Mouse (Mus musculus) inflammation-experienced regulatory T-cells, adult 6 months (primary cell): ENCODE data around the gene Bmp7. TPM values are rescaled to one million over a fixed set of nuclear protein-coding genes. Genes with fewer than 3 reads are reported as not detected.

ENCODE experiments used
- ATAC-seq: one replicate; pipeline ENCODE4 v1.8.0; 2017
- polyA plus RNA-seq, 3 experiments: library from polyadenylated mRNA; unstranded; fragments of 100-300 nt; shearing (Covaris generic); gene quantifications; one replicate each; pipeline ENCODE4 v1.2.1; 2017

Bmp7 gene
- polyA plus RNA-seq: 10 to 100 TPM in 2 of 3 experiments, 1 to 10 TPM in 1; 5.9 to 16.6 (median 14.8) TPM

GRCm38 (mm10) chr2:172940003-172940798 is at the start of gene Bmp7:
Gene Bmp7, minus strand, starts transcription at chr2:172940321.
- ATAC-seq: peak; percentile 63

- ATAC-seq: no peak
Measured at GRCm38 (mm10) chr2:172982776-172983561, 42.8 kb upstream of the Bmp7 start.

GRCm38 (mm10) chr2:172979666-172980345 is 39.7 kb upstream of the Bmp7 start:
- ATAC-seq: no peak

- peak; percentile 27 for ATAC-seq
Measured at GRCm38 (mm10) chr2:172978131-172978633, 38.1 kb upstream of the Bmp7 start.

- ATAC-seq: peak; percentile 78
Measured at GRCm38 (mm10) chr2:172977409-172978130, 37.4 kb upstream of the Bmp7 start, which contains the start of gene Spo11. Gene Spo11, plus strand, starts transcription at chr2:172977700.

GRCm38 (mm10) chr2:172976661-172977238 is 36.6 kb upstream of the Bmp7 start:
- ATAC-seq: peak; percentile 39

GRCm38 (mm10) chr2:172975159-172975558 is 35.0 kb upstream of the Bmp7 start:
- ATAC-seq: no peak

- no peak for ATAC-seq
Measured at GRCm38 (mm10) chr2:172974701-172975100, 34.6 kb upstream of the Bmp7 start.

- ATAC-seq: no peak
Measured at GRCm38 (mm10) chr2:172973806-172974565, 33.9 kb upstream of the Bmp7 start.

GRCm38 (mm10) chr2:172971865-172972264 is 31.7 kb upstream of the Bmp7 start:
- no peak for ATAC-seq

- peak; percentile 93 for ATAC-seq
Measured at GRCm38 (mm10) chr2:172966480-172966879, 26.4 kb upstream of the Bmp7 start.

- no peak for ATAC-seq
Measured at GRCm38 (mm10) chr2:172965249-172965648, 25.1 kb upstream of the Bmp7 start.

GRCm38 (mm10) chr2:172961211-172961610 is 21.1 kb upstream of the Bmp7 start:
- ATAC-seq: no peak

- no peak for ATAC-seq
Measured at GRCm38 (mm10) chr2:172960350-172960749, 20.2 kb upstream of the Bmp7 start.

GRCm38 (mm10) chr2:172959006-172959768 is 19.1 kb upstream of the Bmp7 start:
- no peak for ATAC-seq

GRCm38 (mm10) chr2:172958579-172958978 is 18.5 kb upstream of the Bmp7 start:
- ATAC-seq: no peak

GRCm38 (mm10) chr2:172951976-172952375 is 11.9 kb upstream of the Bmp7 start:
- ATAC-seq: no peak

- ATAC-seq: no peak
Measured at GRCm38 (mm10) chr2:172950722-172951121, 10.6 kb upstream of the Bmp7 start.

GRCm38 (mm10) chr2:172950119-172950676 is 10.1 kb upstream of the Bmp7 start:
- no peak for ATAC-seq

GRCm38 (mm10) chr2:172949051-172949450 is 8.9 kb upstream of the Bmp7 start:
- ATAC-seq: no peak
